In genomic region chr17:70521971-70522370, GRCm38 (mm10) we compare ENCODE assay signal across 10 mouse cellular contexts.
DNase-seq lines count a peak whose midpoint lies in the region; ATAC-seq and TF ChIP-seq lines count a peak whose summit lies in the region.
"Had no signal": no experiment of that assay in that cellular context is flagged by ENCODE, and none has a peak within 500 bp of the region (broad histone marks: within the 10 kb centered on the region; RNA-seq: fewer than 3 reads in every experiment).

No protein-coding gene starts in this region.

- 48% methylated on average over 11 of the region's 11 CpGs for WGBS in hindbrain, embryonic 11.5 days
- WGBS in hindbrain, embryonic 10.5 days, result 52% methylated on average over 11 of the region's 11 CpGs
- WGBS in forebrain, postnatal 0 days, result 24% methylated on average over 11 of the region's 11 CpGs
- 50% methylated on average over 11 of the region's 11 CpGs for WGBS in midbrain, embryonic 13.5 days
- 28% methylated on average over 11 of the region's 11 CpGs for WGBS in lung, adult 2 months

- no peak for TF ChIP-seq CTCF in forebrain, postnatal 0 days (IDR thresholded peaks at IDR 0.05; ENCODE audit: low read depth)
- TF ChIP-seq CTCF in lung, adult 2 months (IDR thresholded peaks at IDR 0.05; ENCODE audit: insufficient read depth, low read length), result no peak

- H3K36me3 ChIP-seq in hindbrain, embryonic 11.5 days (ENCODE audit: control insufficient read depth, insufficient read depth, low read length), result no peaks in the 10 kb centered on the region
- no peaks in the 10 kb centered on the region for H3K36me3 ChIP-seq in hindbrain, embryonic 10.5 days
- no peaks in the 10 kb centered on the region for H3K36me3 ChIP-seq in forebrain, postnatal 0 days (ENCODE audit: insufficient read depth)
- H3K36me3 ChIP-seq in midbrain, embryonic 13.5 days, result no peaks in the 10 kb centered on the region
- H3K36me3 ChIP-seq: G1E had no signal

- H3K9ac ChIP-seq in hindbrain, embryonic 11.5 days (ENCODE audit: low read depth, low read length), result no peak overlapping the region
- peak overlapping the region; percentile 44 for H3K9ac ChIP-seq in forebrain, postnatal 0 days
- no peak overlapping the region for H3K9ac ChIP-seq in midbrain, embryonic 13.5 days (replicated peaks)

- no peaks in the 10 kb centered on the region for H3K27me3 ChIP-seq in hindbrain, embryonic 11.5 days (ENCODE audit: control insufficient read depth, insufficient read depth, low read length)
- H3K27me3 ChIP-seq in hindbrain, embryonic 10.5 days (ENCODE audit: insufficient read depth, poor library complexity, severe bottlenecking), result no peaks in the 10 kb centered on the region
- no peaks in the 10 kb centered on the region for H3K27me3 ChIP-seq in forebrain, postnatal 0 days (ENCODE audit: insufficient read depth, low read length)
- no peaks in the 10 kb centered on the region for H3K27me3 ChIP-seq in midbrain, embryonic 13.5 days

- TF ChIP-seq POLR2A in lung, adult 2 months (IDR thresholded peaks at IDR 0.05; ENCODE audit: borderline replicate concordance, extremely low read depth, low read depth, low read length), result no peak

- H3K4me2 ChIP-seq in hindbrain, embryonic 11.5 days (replicated peaks; ENCODE audit: low read depth, low read length), result no peak overlapping the region
- peak overlapping the region; percentile 40 for H3K4me2 ChIP-seq in forebrain, postnatal 0 days (ENCODE audit: low read depth)
- peak overlapping the region; percentile 4; the same call in 1 of the 2 replicates for H3K4me2 ChIP-seq in midbrain, embryonic 13.5 days (replicated peaks)

- no peaks in the 10 kb centered on the region for H3K9me3 ChIP-seq in hindbrain, embryonic 11.5 days (ENCODE audit: control insufficient read depth, low read length)
- no peaks in the 10 kb centered on the region for H3K9me3 ChIP-seq in hindbrain, embryonic 10.5 days
- no peaks in the 10 kb centered on the region for H3K9me3 ChIP-seq in forebrain, postnatal 0 days (ENCODE audit: low read length)
- H3K9me3 ChIP-seq in midbrain, embryonic 13.5 days, result 0 out of 2 replicates have a peak, but pooled peaks cover 3% of the 10 kb centered on the region

- no peak for ATAC-seq in hindbrain, embryonic 11.5 days (ENCODE audit: low FRiP score)
- peak; percentile 89 for ATAC-seq in forebrain, postnatal 0 days
- ATAC-seq in midbrain, embryonic 13.5 days, result no peak

- H3K27ac ChIP-seq in hindbrain, embryonic 11.5 days (ENCODE audit: low read depth, low read length), result no peak overlapping the region
- no peak overlapping the region for H3K27ac ChIP-seq in hindbrain, embryonic 10.5 days
- peak overlapping the region; percentile 51 for H3K27ac ChIP-seq in forebrain, postnatal 0 days (ENCODE audit: low read depth, low read length)
- no peak overlapping the region for H3K27ac ChIP-seq in midbrain, embryonic 13.5 days

- DNase-seq in hindbrain, embryonic 11.5 days (ENCODE audit: low spot score), result peak; percentile 29
- no peak for DNase-seq in hindbrain, embryonic 10.5 days (ENCODE audit: low spot score)
- DNase-seq in cerebellum, adult 18-20 months, result peak; percentile 69 to 77
- peak; percentile 65 for DNase-seq in forebrain, postnatal 0 days
- DNase-seq in natural killer cell, adult 2 months (ENCODE audit: low spot score in 2 of 2), result no peak
- no peak for DNase-seq in lung, adult 2 months
- DNase-seq in spleen, postnatal 14 days (ENCODE audit: low spot score in 2 of 2), result no peak

- no peaks in the 10 kb centered on the region for H3K4me1 ChIP-seq in hindbrain, embryonic 11.5 days (replicated peaks; ENCODE audit: control insufficient read depth, insufficient read depth, low read length)
- no peaks in the 10 kb centered on the region for H3K4me1 ChIP-seq in hindbrain, embryonic 10.5 days (replicated peaks)
- H3K4me1 ChIP-seq in forebrain, postnatal 0 days (ENCODE audit: insufficient read depth), result no peaks in the 10 kb centered on the region; the same call in 1 of the 2 replicates
- 0 out of 2 replicates have a peak, but pooled peaks cover 3% of the 10 kb centered on the region for H3K4me1 ChIP-seq in midbrain, embryonic 13.5 days (replicated peaks)
- H3K4me1 ChIP-seq in lung, adult 2 months (ENCODE audit: control insufficient read depth, insufficient read depth, low read length), result no peaks in the 10 kb centered on the region

- H3K4me3 ChIP-seq in hindbrain, embryonic 11.5 days (ENCODE audit: low read depth, low read length), result no peak overlapping the region
- no peak overlapping the region for H3K4me3 ChIP-seq in hindbrain, embryonic 10.5 days
- H3K4me3 ChIP-seq in forebrain, postnatal 0 days (ENCODE audit: low read depth, low read length), result peak overlapping the region; percentile 36
- H3K4me3 ChIP-seq in midbrain, embryonic 13.5 days (replicated peaks), result 0 out of 2 replicates have a peak overlapping the region, but pooled peaks have one; percentile 0
- H3K4me3 ChIP-seq in lung, adult 2 months (replicated peaks; ENCODE audit: extremely low read depth, low read depth, low read length), result no peak overlapping the region
- H3K4me3 ChIP-seq: myocyte had no signal

Comparison
In these comparisons a context has a peak if more than half of its experiments do, and no peak if none do; other contexts are left out.
1. DNase-seq: peak in hindbrain, embryonic 11.5 days (single experiment), cerebellum, adult 18-20 months (2 of 2) and forebrain, postnatal 0 days (single experiment); none in hindbrain, embryonic 10.5 days (single experiment), natural killer cell, adult 2 months (0 of 2), lung, adult 2 months (single experiment) and spleen, postnatal 14 days (0 of 2).
2. H3K4me3 ChIP-seq: peak in forebrain, postnatal 0 days (single experiment) and midbrain, embryonic 13.5 days (single experiment); none in hindbrain, embryonic 11.5 days (single experiment), hindbrain, embryonic 10.5 days (single experiment) and lung, adult 2 months (single experiment).